In the genomic region with DNA sequence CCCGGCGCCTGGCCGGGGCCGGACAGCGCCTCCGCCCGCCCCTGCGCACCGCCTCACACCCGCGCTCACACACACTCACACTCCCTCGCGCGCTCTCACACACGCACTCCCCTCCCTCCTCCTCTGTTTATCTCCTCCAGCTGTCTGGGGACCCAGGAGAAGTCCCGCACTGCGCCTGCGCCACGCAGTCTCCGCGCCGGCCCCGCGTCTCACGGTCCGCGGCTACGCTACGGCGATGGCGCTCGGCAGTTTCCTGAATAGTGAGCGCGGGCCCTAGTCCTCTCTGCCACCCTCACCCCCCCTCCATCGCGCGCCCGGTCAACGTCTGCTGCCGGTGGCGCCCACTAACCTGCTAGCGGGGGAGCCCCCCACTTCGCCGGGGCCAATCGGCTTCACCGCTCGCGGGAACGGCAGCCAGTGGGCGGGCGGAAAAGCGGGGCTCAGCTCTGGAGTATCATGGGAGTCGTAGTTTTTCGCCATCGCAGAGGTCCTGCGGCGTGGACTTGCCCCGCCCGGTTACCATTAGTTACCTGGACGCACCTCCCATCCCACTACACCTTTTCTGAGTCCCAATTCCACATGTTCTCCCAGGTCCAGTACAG, we compare ENCODE assay signal across 8 mouse cellular contexts. TPM values are rescaled to one million over a fixed set of nuclear protein-coding genes. Genes with fewer than 3 reads are reported as not detected.
DNase-seq lines count a peak whose midpoint lies in the region; ATAC-seq and TF ChIP-seq lines count a peak whose summit lies in the region.

No protein-coding gene starts in this region.

- peak overlapping the region; percentile 90 for H3K9ac ChIP-seq in embryonic facial prominence, embryonic 15.5 days
- peak overlapping the region; percentile 89 for H3K9ac ChIP-seq in kidney, embryonic 15.5 days

- no peaks in the 10 kb centered on the region for H3K36me3 ChIP-seq in embryonic facial prominence, embryonic 15.5 days
- 0 out of 2 replicates have a peak, but pooled peaks cover 4% of the 10 kb centered on the region for H3K36me3 ChIP-seq in heart, embryonic 10.5 days
- H3K36me3 ChIP-seq in kidney, embryonic 15.5 days, result no peaks in the 10 kb centered on the region

- peak overlapping the region; percentile 76 for H3K4me2 ChIP-seq in embryonic facial prominence, embryonic 15.5 days (replicated peaks)
- H3K4me2 ChIP-seq in kidney, embryonic 15.5 days, result peak overlapping the region; percentile 88

- no peaks in the 10 kb centered on the region for H3K27me3 ChIP-seq in embryonic facial prominence, embryonic 15.5 days
- 0 out of 2 replicates have a peak, but pooled peaks cover 5% of the 10 kb centered on the region for H3K27me3 ChIP-seq in heart, embryonic 10.5 days (ENCODE audit: insufficient read depth, poor library complexity, severe bottlenecking)
- H3K27me3 ChIP-seq in kidney, embryonic 15.5 days, result peaks cover 4% of the 10 kb centered on the region; the same call in 1 of the 2 replicates

- under 1% methylated on average over 60 of the region's 60 CpGs for WGBS in bone marrow, adult 2 months
- 0% methylated on average over 59 of the region's 60 CpGs for WGBS in embryonic facial prominence, embryonic 15.5 days
- WGBS in heart, embryonic 10.5 days, result under 1% methylated on average over 60 of the region's 60 CpGs
- WGBS in kidney, embryonic 15.5 days, result under 1% methylated on average over 60 of the region's 60 CpGs

- no peak for TF ChIP-seq CTCF in bone marrow, adult 2 months (IDR thresholded peaks at IDR 0.05; ENCODE audit: control insufficient read depth, insufficient read depth, low read length)

- H3K4me1 ChIP-seq in bone marrow, adult 2 months (ENCODE audit: control insufficient read depth, insufficient read depth, low read length), result no peaks in the 10 kb centered on the region
- peaks cover 11% of the 10 kb centered on the region for H3K4me1 ChIP-seq in embryonic facial prominence, embryonic 15.5 days
- peaks cover 10% of the 10 kb centered on the region for H3K4me1 ChIP-seq in heart, embryonic 10.5 days
- peaks cover 10% of the 10 kb centered on the region for H3K4me1 ChIP-seq in kidney, embryonic 15.5 days

- peak; percentile 93 for DNase-seq in 416B (ENCODE audit: low read depth)
- DNase-seq in heart, embryonic 10.5 days (ENCODE audit: low spot score), result peak; percentile 98
- DNase-seq in liver, result peak; percentile 93
- peak; percentile 94 to 97 for DNase-seq in spleen, postnatal 4 days (ENCODE audit: low spot score in 2 of 2)

- peak; percentile 97 for ATAC-seq in embryonic facial prominence, embryonic 15.5 days (ENCODE audit: insufficient number of reproducible peaks, low FRiP score, low TSS enrichment, low read depth)
- ATAC-seq in kidney, embryonic 15.5 days (replicated peaks; ENCODE audit: low FRiP score), result peak; percentile 97
- ATAC-seq in monocyte, adult 5-6 weeks (replicated peaks; ENCODE audit: insufficient number of reproducible peaks, low FRiP score, low TSS enrichment, poor library complexity, severe bottlenecking), result peak; percentile 82

- TF ChIP-seq POLR2A in bone marrow, adult 2 months (IDR thresholded peaks at IDR 0.05; ENCODE audit: borderline replicate concordance, control insufficient read depth, low read depth, low read length), result peak; percentile 67

- H3K4me3 ChIP-seq in bone marrow, adult 2 months (replicated peaks; ENCODE audit: control insufficient read depth, low read depth, low read length), result peak overlapping the region; percentile 75
- peak overlapping the region; percentile 93 for H3K4me3 ChIP-seq in embryonic facial prominence, embryonic 15.5 days (replicated peaks)
- peak overlapping the region; percentile 90 for H3K4me3 ChIP-seq in heart, embryonic 10.5 days
- peak overlapping the region; percentile 85 for H3K4me3 ChIP-seq in kidney, embryonic 15.5 days (replicated peaks)

- H3K27ac ChIP-seq in bone marrow, adult 2 months (ENCODE audit: control insufficient read depth, insufficient read depth, low read depth, low read length, poor library complexity), result peak overlapping the region; percentile 83
- H3K27ac ChIP-seq in embryonic facial prominence, embryonic 15.5 days (replicated peaks), result peak overlapping the region; percentile 78
- H3K27ac ChIP-seq in heart, embryonic 10.5 days, result peak overlapping the region; percentile 92
- peak overlapping the region; percentile 78 for H3K27ac ChIP-seq in kidney, embryonic 15.5 days

- H3K9me3 ChIP-seq in embryonic facial prominence, embryonic 15.5 days (replicated peaks), result no peaks in the 10 kb centered on the region
- H3K9me3 ChIP-seq in heart, embryonic 10.5 days, result no peaks in the 10 kb centered on the region
- no peaks in the 10 kb centered on the region for H3K9me3 ChIP-seq in kidney, embryonic 15.5 days (replicated peaks)

RNA-seq across cellular contexts. Expression of a gene that starts 14.0 kb away (rescaled TPM):
- 9.5 and 14.6 TPM in 2 replicates for polyA plus RNA-seq in bone marrow, adult 2 months (2011; ENCODE audit: insufficient read depth, insufficient read length, low replicate concordance, missing spikeins)
- polyA plus RNA-seq in embryonic facial prominence, embryonic 15.5 days (2015; fragmentation: Nextera tagmentation; extraction: Ambion mirVana), result 17.0 and 17.2 TPM in 2 replicates
- polyA plus RNA-seq in heart, embryonic 10.5 days (2016; fragmentation: Nextera tagmentation; extraction: Ambion mirVana), result 13.4 and 14.2 TPM in 2 replicates
- 12.0 and 13.1 TPM in 2 replicates for polyA plus RNA-seq in kidney, embryonic 15.5 days (2015; fragmentation: Nextera tagmentation; extraction: Ambion mirVana)
- total RNA-seq in monocyte, adult 5-6 weeks (2017), result 10.9 to 11.7 TPM (median 11.3 TPM) in 3 replicates

RNA-seq across cellular contexts. Expression of a gene that starts 30.3 kb away (rescaled TPM):
- 16.6 and 31.3 TPM in 2 replicates for polyA plus RNA-seq in bone marrow, adult 2 months (2011; ENCODE audit: insufficient read depth, insufficient read length, low replicate concordance, missing spikeins)
- polyA plus RNA-seq in embryonic facial prominence, embryonic 15.5 days (2015; fragmentation: Nextera tagmentation; extraction: Ambion mirVana), result 11.0 and 11.2 TPM in 2 replicates
- 7.6 and 8.2 TPM in 2 replicates for polyA plus RNA-seq in heart, embryonic 10.5 days (2016; fragmentation: Nextera tagmentation; extraction: Ambion mirVana)
- 7.5 and 8.3 TPM in 2 replicates for polyA plus RNA-seq in kidney, embryonic 15.5 days (2015; fragmentation: Nextera tagmentation; extraction: Ambion mirVana)
- total RNA-seq in monocyte, adult 5-6 weeks (2017), result 7.0 to 24.9 TPM (median 10.2 TPM) in 3 replicates

Comparison
In these comparisons a context has a peak if more than half of its experiments do, and no peak if none do; other contexts are left out.
1. Peak in every context shown above with its lines: DNase-seq, ATAC-seq, H3K4me3 ChIP-seq and H3K27ac ChIP-seq.